Mouse (Mus musculus) lung, postnatal 10 days (tissue): ENCODE results near the gene Tet3.

ENCODE experiments used
- DNase-seq: peaks from one replicate; pipeline ENCODE4 v3.0.0; 2021

Tet3 gene

GRCm38 (mm10) chr6:83439119-83439767, 19.6 kb downstream of the Tet3 start:
- DNase-seq: no peak

DNA sequence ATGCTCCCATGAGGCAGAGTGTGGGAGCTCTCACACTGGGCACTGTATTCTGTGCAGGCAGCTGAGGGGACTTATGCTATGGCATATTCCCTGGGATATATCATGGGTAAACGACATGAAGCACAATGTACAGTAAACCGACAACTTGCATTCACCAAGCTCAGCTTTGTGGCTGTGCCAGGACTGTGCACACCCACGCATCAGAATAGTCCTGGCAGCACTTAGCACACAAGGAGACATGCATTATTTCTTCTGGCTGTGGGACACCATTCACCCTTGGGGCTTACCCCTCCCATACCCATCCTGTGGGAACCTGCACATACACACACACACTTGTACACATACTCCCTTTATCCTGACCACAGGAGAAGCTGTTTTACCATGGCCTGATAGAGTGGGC, 20.3 kb downstream of the Tet3 start:
- no peak for DNase-seq

DNA sequence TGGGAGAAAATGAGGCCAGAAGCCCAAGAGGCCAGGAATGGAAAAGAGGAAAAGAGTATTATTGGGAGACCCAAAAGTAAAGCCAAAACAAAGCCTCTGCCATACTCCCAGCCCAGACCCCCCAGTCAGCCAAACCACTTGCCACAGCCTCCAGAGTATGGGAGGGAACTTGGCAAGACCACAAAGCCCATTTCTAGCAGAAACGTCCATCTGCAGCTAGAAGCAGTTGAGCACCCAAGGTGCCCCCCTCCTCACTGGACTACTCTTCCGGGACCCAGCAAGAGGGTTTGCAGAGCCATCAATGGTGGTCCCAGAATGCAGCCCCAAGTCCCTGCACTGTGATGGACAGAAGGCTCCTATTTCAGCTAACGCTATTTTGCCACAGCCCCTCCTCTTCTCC, 21.1 kb downstream of the Tet3 start:
- no peak for DNase-seq

GRCm38 (mm10) chr6:83437225-83437624, 21.7 kb downstream of the Tet3 start:
- no peak for DNase-seq

GRCm38 (mm10) chr6:83436547-83436946, 22.3 kb downstream of the Tet3 start:
- no peak for DNase-seq

DNA sequence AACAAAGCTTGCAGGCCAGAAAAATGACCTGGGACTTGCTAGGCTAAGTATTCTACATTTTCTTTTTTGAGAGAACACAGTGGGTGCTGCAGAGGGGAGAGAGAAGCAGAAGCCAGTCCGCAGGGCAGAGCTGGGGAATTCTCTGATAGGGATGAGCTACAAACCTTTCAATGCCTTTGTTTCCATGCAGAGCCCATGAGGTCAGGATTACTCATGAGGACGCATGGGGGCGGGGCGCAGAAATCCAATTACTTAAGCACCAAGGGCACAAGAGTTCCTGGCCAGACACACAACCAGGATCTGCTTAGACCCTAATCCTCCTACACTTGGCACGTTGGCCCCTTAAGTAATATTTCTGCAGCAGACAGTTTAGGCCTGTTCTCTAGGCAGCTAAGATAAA, 23.7 kb downstream of the Tet3 start:
- no peak for DNase-seq

DNA sequence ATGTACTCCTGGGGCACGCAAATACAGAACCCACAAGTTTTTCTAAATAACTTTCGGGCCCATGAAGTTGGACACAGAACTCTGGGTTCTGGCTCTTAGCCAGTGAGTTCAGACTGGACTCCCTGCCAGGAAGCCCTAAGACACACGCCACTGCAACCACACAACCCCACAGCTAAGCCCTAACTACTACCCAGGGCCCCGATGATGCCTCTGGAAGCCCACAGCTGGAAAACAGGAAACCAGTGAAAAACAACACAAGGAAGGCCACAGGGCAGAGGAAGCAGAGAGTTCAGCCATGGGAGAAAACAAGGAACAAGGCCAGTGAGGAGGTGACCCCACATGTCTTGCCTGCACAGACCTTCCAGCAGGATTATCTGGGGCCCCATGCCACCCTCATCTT, 25.3 kb downstream of the Tet3 start:
- DNase-seq: no peak

GRCm38 (mm10) chr6:83432966-83433365, 25.9 kb downstream of the Tet3 start:
- DNase-seq: no peak

GRCm38 (mm10) chr6:83427968-83428731, 30.7 kb downstream of the Tet3 start:
- DNase-seq: peak; percentile 77

GRCm38 (mm10) chr6:83427512-83427911, 31.4 kb downstream of the Tet3 start:
- no peak for DNase-seq

DNA sequence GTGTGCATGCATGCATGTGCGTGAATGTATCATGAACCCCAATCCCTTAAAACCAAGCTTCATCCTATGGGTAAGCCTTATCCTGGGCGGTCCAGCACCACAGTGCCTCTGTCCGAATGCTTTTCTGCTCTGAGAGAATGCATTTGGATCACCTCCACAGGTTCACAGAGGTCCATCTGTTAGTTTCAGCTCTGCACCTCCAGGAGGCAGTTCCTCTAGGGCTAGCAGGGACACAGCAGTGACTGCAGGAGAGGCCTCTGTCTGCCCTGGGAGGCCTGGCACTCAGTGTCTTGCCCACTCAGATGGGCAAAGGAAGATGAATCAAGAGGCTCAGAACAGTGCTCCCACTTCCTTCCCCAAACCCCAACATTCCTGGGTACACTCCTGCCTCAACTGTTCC, 32.3 kb downstream of the Tet3 start:
- DNase-seq: no peak

- DNase-seq: no peak
These were observed 34.9 kb downstream of the Tet3 start for GRCm38 (mm10) chr6:83424053-83424404.

DNA sequence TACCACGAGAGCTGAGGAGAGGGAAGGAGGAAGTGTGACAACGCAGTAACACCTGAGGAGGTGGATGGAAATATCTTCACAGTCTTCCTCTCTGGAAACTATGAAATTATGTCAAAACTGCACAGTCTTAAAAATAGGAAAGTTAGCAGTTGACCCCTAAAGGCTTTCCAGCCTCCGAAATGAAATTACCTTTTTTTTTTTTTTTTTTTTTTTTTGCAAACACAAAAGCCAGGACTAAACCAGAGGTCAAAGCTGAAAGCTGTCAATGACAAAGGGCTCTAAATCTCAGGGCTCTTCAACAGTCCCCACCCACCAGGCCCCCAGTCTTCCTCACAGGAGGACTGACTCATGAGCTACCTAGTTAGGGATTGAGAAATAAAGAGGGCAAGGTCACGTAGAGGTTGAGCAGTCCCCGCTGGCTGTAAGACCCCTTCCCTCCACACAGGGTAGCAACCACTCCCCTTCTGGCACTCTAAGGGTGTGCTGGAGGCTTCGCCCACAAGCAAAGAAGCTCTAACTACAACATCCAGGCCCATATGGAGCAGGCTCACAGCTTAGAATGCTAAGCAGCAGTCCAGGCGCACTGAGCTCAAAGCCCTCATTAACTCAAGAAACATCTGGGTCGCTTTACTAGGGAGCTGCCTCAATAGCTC, 35.4 kb downstream of the Tet3 start:
- no peak for DNase-seq

GRCm38 (mm10) chr6:83421866-83422649, 36.8 kb downstream of the Tet3 start:
- peak; percentile 64 for DNase-seq

DNA sequence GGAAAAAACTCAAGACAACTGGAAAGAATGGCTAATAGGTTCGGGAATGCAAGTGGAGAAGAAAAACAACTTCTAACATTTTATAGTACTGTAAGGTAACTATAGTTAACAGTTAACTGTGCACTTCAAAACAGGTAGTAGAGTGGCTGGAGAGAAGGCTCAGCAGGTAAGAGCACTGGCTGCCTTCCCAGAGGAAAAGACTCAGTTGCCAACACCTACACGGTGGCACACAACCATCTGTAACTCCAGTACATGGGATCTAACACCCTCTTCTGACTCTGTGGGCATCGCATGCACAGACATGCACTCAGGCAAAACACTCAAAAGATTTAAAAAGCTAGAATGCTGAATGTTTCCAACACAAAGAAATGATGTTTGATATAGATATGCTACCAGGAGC, 39.4 kb downstream of the Tet3 start:
- DNase-seq: no peak

DNA sequence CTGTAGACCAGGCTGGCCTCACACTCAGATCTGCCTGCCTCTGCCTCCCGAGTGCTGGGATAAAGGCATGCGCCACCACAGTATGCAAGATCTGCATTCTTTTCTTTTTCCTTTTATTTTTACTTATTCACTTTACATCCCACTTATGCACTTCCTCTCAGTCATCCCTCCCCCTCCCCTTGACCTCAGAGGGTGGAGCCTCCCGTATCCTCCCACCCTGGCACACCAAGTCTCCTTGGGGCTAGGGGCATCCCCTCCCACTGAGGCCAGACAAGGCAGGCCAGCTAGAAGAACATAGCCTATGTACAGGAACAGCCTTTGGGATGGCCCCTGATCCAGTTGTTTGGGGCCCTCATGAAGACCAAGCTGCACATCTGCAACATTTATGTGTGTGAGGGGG, 41.4 kb downstream of the Tet3 start:
- DNase-seq: no peak

- DNase-seq: no peak
These were observed 41.8 kb downstream of the Tet3 start for GRCm38 (mm10) chr6:83417104-83417502.

DNA sequence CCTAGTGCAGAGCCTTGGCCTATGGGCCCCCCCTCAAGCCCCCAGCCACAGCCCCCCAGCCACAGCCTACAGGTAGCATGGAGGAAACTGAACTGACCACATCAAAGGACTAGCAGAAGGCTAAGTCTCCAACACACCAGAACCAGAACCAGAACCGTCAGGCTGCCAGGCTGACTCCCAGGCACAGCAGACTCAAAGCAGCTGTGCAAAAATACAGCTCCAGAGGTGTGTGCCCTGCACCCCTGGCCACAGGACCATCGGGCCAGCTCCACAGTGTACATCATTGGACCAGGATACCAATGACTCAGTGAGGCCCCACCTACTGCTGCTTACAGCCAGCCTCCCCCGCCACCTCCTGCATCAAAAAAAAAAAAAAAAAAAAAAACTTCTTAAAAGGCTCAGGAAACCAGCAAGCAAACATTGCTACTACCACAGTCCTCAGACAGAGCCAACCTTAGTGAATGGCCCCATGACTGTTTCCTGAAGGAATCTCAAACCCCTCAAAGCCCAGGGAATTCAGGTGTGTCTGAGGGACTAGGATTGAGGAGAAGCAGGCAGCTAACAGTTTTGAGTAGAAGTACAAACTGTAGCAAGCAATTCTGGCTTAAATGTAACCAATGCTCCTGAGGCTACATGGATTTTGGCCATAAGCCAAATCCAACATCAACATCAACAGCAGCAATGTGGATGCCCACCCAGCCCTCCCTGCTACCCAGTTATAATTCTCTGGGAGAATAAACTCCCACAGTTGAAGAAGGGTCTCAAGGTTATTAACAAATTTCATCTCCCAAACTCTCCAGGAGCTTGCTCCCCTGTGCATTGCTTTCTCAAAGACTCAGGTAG, 42.4 kb downstream of the Tet3 start:
- DNase-seq: peak; percentile 48

GRCm38 (mm10) chr6:83415356-83415940, 43.4 kb downstream of the Tet3 start:
- DNase-seq: peak; percentile 45

DNA sequence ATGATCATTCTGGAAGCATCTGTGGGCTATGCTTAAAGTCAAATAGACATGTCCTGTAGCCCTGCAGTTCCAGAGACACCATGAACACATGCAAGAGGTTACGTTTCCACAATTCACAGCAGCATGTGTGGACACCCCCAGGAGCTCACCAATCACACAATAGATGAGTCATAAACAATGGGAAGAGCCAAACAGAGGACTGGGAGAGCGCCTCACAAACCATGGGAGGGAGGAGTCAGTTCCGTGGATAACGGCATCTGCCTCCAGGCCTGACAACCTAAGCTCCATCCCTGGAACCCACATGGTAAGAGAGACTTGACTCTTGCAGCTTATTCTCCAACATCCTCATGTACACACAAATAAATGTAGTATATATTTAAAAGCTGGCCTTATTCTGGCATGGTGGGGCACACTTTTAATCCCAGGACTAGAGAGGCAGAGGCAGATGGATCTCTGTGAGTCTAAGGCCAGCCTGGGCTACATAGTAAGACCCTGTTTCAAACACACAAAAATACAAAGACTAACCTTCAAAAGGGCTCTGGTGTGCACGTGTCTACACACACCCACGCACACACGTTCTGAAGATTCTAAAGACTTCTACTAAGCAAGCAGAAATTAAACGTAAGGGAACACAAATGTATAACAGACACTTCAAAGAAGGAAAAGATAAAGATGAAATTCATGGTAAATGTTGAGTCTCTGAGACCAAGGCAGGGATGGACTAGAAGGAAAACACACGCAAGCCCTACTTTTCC, 44.1 kb downstream of the Tet3 start:
- no peak for DNase-seq

DNA sequence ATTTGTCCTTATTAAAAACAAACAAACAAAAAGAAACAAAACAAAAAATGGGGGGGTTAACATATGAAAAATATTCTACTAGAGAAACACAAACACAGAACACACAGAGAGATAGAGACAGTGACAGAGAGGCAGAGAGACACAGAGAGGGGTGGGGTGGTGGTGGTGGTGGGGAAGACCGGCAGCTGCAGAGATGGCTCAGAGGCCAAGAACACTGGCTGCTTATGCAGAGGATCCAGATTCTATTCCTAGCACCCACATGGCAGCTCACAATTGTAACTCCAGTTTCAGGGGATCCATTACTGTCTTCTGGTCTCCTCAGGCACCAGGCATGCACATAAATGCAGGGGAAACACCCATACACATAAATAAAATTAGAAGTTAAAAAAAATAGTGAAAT, 45.2 kb downstream of the Tet3 start:
- no peak for DNase-seq
